8 mouse cellular contexts compared by ENCODE assay signal in genomic region chr10:117493824-117494121, GRCm38 (mm10).
DNase-seq lines count a peak whose midpoint lies in the region; ATAC-seq and TF ChIP-seq lines count a peak whose summit lies in the region.

No protein-coding gene starts in this region.

- TF ChIP-seq CTCF in lung, embryonic 14.5 days (IDR thresholded peaks at IDR 0.05; ENCODE audit: low read depth) = no peak

- peak overlapping the region; percentile 17; the same call in 1 of the 2 replicates for H3K4me3 ChIP-seq in forebrain, embryonic 12.5 days (replicated peaks)
- H3K4me3 ChIP-seq in forebrain, embryonic 14.5 days (ENCODE audit: low read depth, low read length) = no peak overlapping the region
- H3K4me3 ChIP-seq in lung, embryonic 14.5 days (ENCODE audit: low read depth, low read length) = no peak overlapping the region
- H3K4me3 ChIP-seq in intestine, embryonic 14.5 days (ENCODE audit: low read depth, low read length) = no peak overlapping the region; the same call in 1 of the 2 replicates
- no peak overlapping the region for H3K4me3 ChIP-seq in midbrain, embryonic 15.5 days

- no peak for ATAC-seq in forebrain, embryonic 12.5 days (ENCODE audit: low FRiP score)
- ATAC-seq in forebrain, embryonic 14.5 days = no peak
- ATAC-seq in lung, embryonic 14.5 days (ENCODE audit: insufficient read depth) = peak; percentile 39; the same call in 1 of the 2 replicates
- ATAC-seq in intestine, embryonic 14.5 days (replicated peaks; ENCODE audit: low FRiP score, low TSS enrichment, low read depth) = no peak
- ATAC-seq in midbrain, embryonic 15.5 days (replicated peaks) = no peak

- no peak overlapping the region for H3K9ac ChIP-seq in forebrain, embryonic 12.5 days
- H3K9ac ChIP-seq in forebrain, embryonic 14.5 days (ENCODE audit: low read length) = no peak overlapping the region
- no peak overlapping the region for H3K9ac ChIP-seq in lung, embryonic 14.5 days
- no peak overlapping the region for H3K9ac ChIP-seq in intestine, embryonic 14.5 days (ENCODE audit: low read length)
- H3K9ac ChIP-seq in midbrain, embryonic 15.5 days = no peak overlapping the region

- H3K27me3 ChIP-seq in forebrain, embryonic 12.5 days = peaks cover 11% of the 10 kb centered on the region
- no peaks in the 10 kb centered on the region for H3K27me3 ChIP-seq in forebrain, embryonic 14.5 days (replicated peaks; ENCODE audit: control insufficient read depth, insufficient read depth, low read length)
- H3K27me3 ChIP-seq in lung, embryonic 14.5 days (ENCODE audit: insufficient read depth, low read length) = no peaks in the 10 kb centered on the region
- H3K27me3 ChIP-seq in intestine, embryonic 14.5 days (replicated peaks; ENCODE audit: control insufficient read depth, insufficient read depth, low read length) = no peaks in the 10 kb centered on the region
- H3K27me3 ChIP-seq in midbrain, embryonic 15.5 days (replicated peaks) = no peaks in the 10 kb centered on the region

- WGBS in forebrain, embryonic 12.5 days = 25% methylated on average over 1 of the region's 5 CpGs
- 18% methylated on average over 3 of the region's 5 CpGs for WGBS in forebrain, embryonic 14.5 days
- WGBS in lung, embryonic 14.5 days = 8% methylated on average over 2 of the region's 5 CpGs
- 8% methylated on average over 3 of the region's 5 CpGs for WGBS in intestine, embryonic 14.5 days
- WGBS in midbrain, embryonic 15.5 days = 35% methylated on average over 2 of the region's 5 CpGs

- no peak overlapping the region for H3K27ac ChIP-seq in forebrain, embryonic 12.5 days
- no peak overlapping the region for H3K27ac ChIP-seq in forebrain, embryonic 14.5 days (ENCODE audit: low read depth, low read length)
- H3K27ac ChIP-seq in lung, embryonic 14.5 days (ENCODE audit: low read depth) = no peak overlapping the region
- H3K27ac ChIP-seq in intestine, embryonic 14.5 days (ENCODE audit: low read depth) = no peak overlapping the region
- no peak overlapping the region for H3K27ac ChIP-seq in midbrain, embryonic 15.5 days

- peak overlapping the region; percentile 40 for H3K4me2 ChIP-seq in forebrain, embryonic 12.5 days
- H3K4me2 ChIP-seq in forebrain, embryonic 14.5 days (ENCODE audit: low read length) = no peak overlapping the region; the same call in 1 of the 2 replicates
- H3K4me2 ChIP-seq in lung, embryonic 14.5 days = peak overlapping the region; percentile 63
- 0 out of 2 replicates have a peak overlapping the region, but pooled peaks have one; percentile 7 for H3K4me2 ChIP-seq in intestine, embryonic 14.5 days (ENCODE audit: low read length)
- 0 out of 2 replicates have a peak overlapping the region, but pooled peaks have one; percentile 40 for H3K4me2 ChIP-seq in midbrain, embryonic 15.5 days

- H3K4me1 ChIP-seq in forebrain, embryonic 12.5 days = no peaks in the 10 kb centered on the region
- H3K4me1 ChIP-seq in forebrain, embryonic 14.5 days (ENCODE audit: control insufficient read depth, insufficient read depth, low read length) = no peaks in the 10 kb centered on the region
- no peaks in the 10 kb centered on the region for H3K4me1 ChIP-seq in lung, embryonic 14.5 days (ENCODE audit: insufficient read depth)
- H3K4me1 ChIP-seq in intestine, embryonic 14.5 days (replicated peaks; ENCODE audit: control insufficient read depth, insufficient read depth, low read length) = peaks cover 6% of the 10 kb centered on the region; the same call in 1 of the 2 replicates
- H3K4me1 ChIP-seq in midbrain, embryonic 15.5 days = no peaks in the 10 kb centered on the region

- no peaks in the 10 kb centered on the region for H3K36me3 ChIP-seq in forebrain, embryonic 12.5 days (replicated peaks)
- no peaks in the 10 kb centered on the region for H3K36me3 ChIP-seq in forebrain, embryonic 14.5 days (ENCODE audit: control insufficient read depth, insufficient read depth, low read length)
- no peaks in the 10 kb centered on the region for H3K36me3 ChIP-seq in lung, embryonic 14.5 days (ENCODE audit: insufficient read depth)
- H3K36me3 ChIP-seq in intestine, embryonic 14.5 days (ENCODE audit: control insufficient read depth, insufficient read depth, low read length) = no peaks in the 10 kb centered on the region
- no peaks in the 10 kb centered on the region for H3K36me3 ChIP-seq in midbrain, embryonic 15.5 days (replicated peaks)

- H3K9me3 ChIP-seq in forebrain, embryonic 12.5 days = no peaks in the 10 kb centered on the region
- no peaks in the 10 kb centered on the region for H3K9me3 ChIP-seq in forebrain, embryonic 14.5 days (replicated peaks; ENCODE audit: control insufficient read depth, low read length)
- H3K9me3 ChIP-seq in lung, embryonic 14.5 days (ENCODE audit: low read depth, low read length) = no peaks in the 10 kb centered on the region
- no peaks in the 10 kb centered on the region for H3K9me3 ChIP-seq in intestine, embryonic 14.5 days (ENCODE audit: control insufficient read depth, low read length)
- H3K9me3 ChIP-seq in midbrain, embryonic 15.5 days = no peaks in the 10 kb centered on the region

- DNase-seq in forebrain, embryonic 14.5 days (ENCODE audit: low spot score) = no peak
- no peak for DNase-seq in lung, embryonic 14.5 days
- DNase-seq in lung, postnatal 4 days = no peak
- no peak for DNase-seq in intestine, embryonic 14.5 days (ENCODE audit: low spot score)
- no peak for DNase-seq in cerebellum, adult 11-12 months
- DNase-seq in gastrocnemius, adult 8-10 months (ENCODE audit: low spot score in 2 of 2) = no peak
